Mouse (Mus musculus): ENCODE measurements around the gene Hhex. TPM values are rescaled to one million over a fixed set of nuclear protein-coding genes. Genes with fewer than 3 reads are reported as not detected.

Hhex gene
- polyA plus RNA-seq, 1 experiment from 2014 or later: 6.9 TPM

- H3K27me3 ChIP-seq (ENCODE audit: low read depth, poor library complexity, severe bottlenecking): peaks cover 100% of the 10 kb centered on the region
These were observed 1.2 kb downstream of the Hhex start for GRCm38 (mm10) chr19:37435853-37436174.

DNA sequence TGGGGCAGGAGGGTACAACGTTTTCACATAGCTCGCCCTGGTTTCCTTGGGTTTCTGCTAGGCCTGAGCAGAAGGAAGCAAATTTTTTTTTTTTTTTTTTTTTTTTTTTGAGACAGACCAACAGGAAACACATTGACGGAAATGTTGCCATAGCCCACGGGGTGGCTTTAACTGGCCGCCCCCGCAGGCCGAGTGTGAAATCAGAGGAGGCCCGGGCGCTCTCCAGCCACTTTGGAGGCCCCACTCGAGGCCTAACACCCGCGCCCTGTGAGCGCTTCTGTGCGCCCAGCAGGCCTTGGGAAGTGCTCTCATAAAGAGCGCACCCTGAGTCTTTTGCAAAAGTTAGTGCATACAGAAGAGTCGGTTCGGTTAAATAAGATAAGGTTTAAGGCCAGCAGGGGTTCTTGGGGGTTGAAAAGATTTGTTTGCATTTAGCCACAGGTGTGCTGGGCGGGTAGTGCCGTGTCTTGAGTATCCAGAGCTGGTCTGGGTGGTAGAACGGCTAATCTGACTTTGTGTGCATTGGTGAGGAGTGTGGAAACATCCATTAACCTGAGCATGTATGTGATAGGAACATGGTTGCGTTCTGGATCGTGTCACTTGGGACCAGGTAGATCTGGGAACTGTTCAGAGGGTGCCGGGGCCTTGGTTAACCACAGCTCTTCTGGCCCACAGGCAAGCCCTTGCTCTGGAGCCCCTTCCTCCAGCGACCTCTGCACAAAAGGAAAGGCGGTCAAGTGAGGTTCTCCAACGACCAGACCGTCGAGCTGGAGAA, 2.1 kb downstream of the Hhex start:
- DNase-seq (ENCODE audit: low spot score): peak; percentile 36
- H3K27ac ChIP-seq (replicated peaks): no peak overlapping the region
- no peaks in the 10 kb centered on the region for H3K9me3 ChIP-seq (replicated peaks)
- peaks cover 18% of the 10 kb centered on the region for H3K4me1 ChIP-seq
- peaks cover 100% of the 10 kb centered on the region for H3K27me3 ChIP-seq (ENCODE audit: low read depth, poor library complexity, severe bottlenecking)
- no peak overlapping the region for H3K4me3 ChIP-seq
- WGBS: 4% methylated on average over 28 of the region's 28 CpGs
- no peaks in the 10 kb centered on the region for H3K36me3 ChIP-seq

More at GRCm38 (mm10) chr19:37435853-37436174, 1.2 kb downstream of the Hhex start:
- H3K9me3 ChIP-seq (replicated peaks): no peaks in the 10 kb centered on the region
- H3K4me1 ChIP-seq: peaks cover 18% of the 10 kb centered on the region
- peak overlapping the region; percentile 50; the same call in 1 of the 2 replicates for H3K4me3 ChIP-seq
- DNase-seq (ENCODE audit: low spot score): no peak
- 4% methylated on average over 10 of the region's 10 CpGs for whole genome bisulfite sequencing
- no peak overlapping the region for H3K27ac ChIP-seq (replicated peaks)
- no peaks in the 10 kb centered on the region for H3K36me3 ChIP-seq

DNA sequence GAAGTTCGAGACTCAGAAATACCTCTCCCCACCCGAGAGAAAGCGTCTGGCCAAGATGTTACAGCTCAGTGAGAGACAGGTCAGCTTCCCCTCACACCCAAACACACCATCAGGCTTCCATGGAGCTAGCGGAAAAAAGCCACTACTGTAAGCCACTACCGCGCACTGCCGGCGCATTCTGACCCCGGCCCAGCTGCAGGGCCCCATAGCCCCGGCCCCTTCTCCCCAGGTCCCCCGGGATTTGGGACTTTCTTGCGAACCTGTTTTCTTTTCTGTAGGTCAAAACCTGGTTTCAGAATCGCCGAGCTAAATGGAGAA, 2.6 kb downstream of the Hhex start:
- WGBS: 4% methylated on average over 14 of the region's 14 CpGs
- DNase-seq (ENCODE audit: low spot score): no peak
- Histone ChIP-seq H3K27me3 (ENCODE audit: low read depth, poor library complexity, severe bottlenecking) (peaks cover 95% of the 10 kb centered on the region), H3K9me3 (replicated peaks) (no peaks in the 10 kb centered on the region), H3K4me3 (no peak overlapping the region), H3K27ac (replicated peaks) (no peak overlapping the region), H3K36me3 (no peaks in the 10 kb centered on the region), H3K4me1 (peaks cover 18% of the 10 kb centered on the region)

DNA sequence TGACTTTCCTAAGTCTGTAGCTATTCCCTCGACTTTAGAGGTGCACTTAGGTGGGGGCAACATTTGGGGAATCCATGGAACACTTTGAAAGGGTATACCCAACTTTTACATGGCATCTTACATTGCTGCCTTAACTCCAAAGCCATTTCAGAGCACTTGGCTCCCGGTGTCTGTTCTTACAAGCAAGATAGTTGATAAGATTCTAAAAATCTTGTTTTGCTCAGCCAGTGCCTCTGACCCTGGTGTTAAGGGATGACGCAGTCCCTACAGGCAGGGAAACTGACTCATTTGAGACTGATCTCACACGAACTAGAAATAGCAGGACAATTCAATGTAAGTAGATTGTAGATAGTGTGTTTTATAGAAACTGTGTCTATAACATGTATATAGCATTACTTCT, 5.6 kb downstream of the Hhex start:
- DNase-seq (ENCODE audit: low spot score): no peak
- peaks cover 65% of the 10 kb centered on the region for H3K27me3 ChIP-seq (ENCODE audit: low read depth, poor library complexity, severe bottlenecking)
- no peak overlapping the region for H3K4me3 ChIP-seq
- H3K27ac ChIP-seq (replicated peaks): no peak overlapping the region
- no peaks in the 10 kb centered on the region for H3K36me3 ChIP-seq
- no peaks in the 10 kb centered on the region for H3K9me3 ChIP-seq (replicated peaks)
- H3K4me1 ChIP-seq: peaks cover 3% of the 10 kb centered on the region
- WGBS: 79% methylated on average over 4 of the region's 4 CpGs

DNA sequence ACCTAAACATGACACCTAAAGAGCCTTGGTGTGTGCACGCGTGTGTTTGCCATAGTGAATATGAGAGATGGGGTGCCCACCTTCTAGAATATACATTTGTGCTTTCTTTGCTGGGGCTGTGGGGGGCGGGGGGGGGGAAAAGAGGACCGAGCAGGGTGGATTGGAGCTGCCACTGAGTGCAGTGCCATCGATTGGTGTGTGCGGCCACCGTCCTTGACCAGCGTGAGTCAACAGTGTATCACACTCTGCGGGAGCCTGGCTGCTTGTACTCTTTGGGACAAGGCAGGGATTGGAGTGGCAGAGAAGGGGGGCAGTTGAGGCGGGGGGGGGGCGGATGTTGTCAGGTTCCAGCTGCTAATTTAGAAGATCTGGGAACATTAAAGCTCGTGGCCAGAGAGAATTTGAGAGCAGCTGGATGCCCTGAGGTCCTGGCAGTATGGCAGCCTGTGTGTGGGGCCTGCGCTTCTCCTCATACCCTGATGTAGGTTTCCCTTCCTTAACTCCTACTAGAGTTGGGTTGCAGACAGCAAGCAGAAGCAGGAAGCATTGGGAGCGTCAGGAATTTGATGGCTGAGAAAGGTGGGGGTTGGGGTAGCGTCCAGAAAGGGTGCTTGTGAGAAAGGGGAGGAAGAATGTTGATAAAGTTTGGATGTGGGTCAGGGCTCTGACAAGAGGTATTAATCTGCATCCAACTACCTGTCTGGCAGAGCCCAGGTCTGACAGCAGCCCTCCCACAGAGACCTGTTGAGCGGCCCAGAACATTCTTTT, 6.3 kb downstream of the Hhex start:
- Histone ChIP-seq H3K9me3 (replicated peaks) (no peaks in the 10 kb centered on the region), H3K27ac (replicated peaks) (no peak overlapping the region), H3K4me1 (no peaks in the 10 kb centered on the region), H3K27me3 (ENCODE audit: low read depth, poor library complexity, severe bottlenecking) (peaks cover 58% of the 10 kb centered on the region), H3K36me3 (no peaks in the 10 kb centered on the region), H3K4me3 (no peak overlapping the region)
- no peak for DNase-seq (ENCODE audit: low spot score)
- 77% methylated on average over 16 of the region's 16 CpGs for WGBS

- H3K36me3 ChIP-seq: no peaks in the 10 kb centered on the region
- no peak for DNase-seq (ENCODE audit: low spot score)
- no peak overlapping the region for H3K27ac ChIP-seq (replicated peaks)
- H3K9me3 ChIP-seq (replicated peaks): no peaks in the 10 kb centered on the region
- peaks cover 40% of the 10 kb centered on the region for H3K27me3 ChIP-seq (ENCODE audit: low read depth, poor library complexity, severe bottlenecking)
- WGBS: 78% methylated on average over 10 of the region's 10 CpGs
- H3K4me1 ChIP-seq: no peaks in the 10 kb centered on the region
- no peak overlapping the region for H3K4me3 ChIP-seq
These were observed 8.1 kb downstream of the Hhex start for GRCm38 (mm10) chr19:37442524-37443286.

- Histone ChIP-seq H3K27ac (replicated peaks) (no peak overlapping the region), H3K9me3 (replicated peaks) (no peaks in the 10 kb centered on the region), H3K4me3 (no peak overlapping the region), H3K27me3 (ENCODE audit: low read depth, poor library complexity, severe bottlenecking) (peaks cover 30% of the 10 kb centered on the region), H3K36me3 (no peaks in the 10 kb centered on the region), H3K4me1 (no peaks in the 10 kb centered on the region)
- WGBS: 78% methylated on average over 4 of the region's 4 CpGs
- DNase-seq (ENCODE audit: low spot score): no peak
These were observed 9.1 kb downstream of the Hhex start for GRCm38 (mm10) chr19:37443631-37444140.

GRCm38 (mm10) chr19:37448212-37448611, 13.6 kb downstream of the Hhex start:
- Histone ChIP-seq H3K9me3 (replicated peaks) (no peaks in the 10 kb centered on the region), H3K4me3 (no peak overlapping the region), H3K36me3 (no peaks in the 10 kb centered on the region), H3K4me1 (no peaks in the 10 kb centered on the region), H3K27ac (replicated peaks) (no peak overlapping the region), H3K27me3 (ENCODE audit: low read depth, poor library complexity, severe bottlenecking) (no peaks in the 10 kb centered on the region)
- WGBS: 80% methylated on average over 5 of the region's 5 CpGs
- DNase-seq (ENCODE audit: low spot score): no peak

DNA sequence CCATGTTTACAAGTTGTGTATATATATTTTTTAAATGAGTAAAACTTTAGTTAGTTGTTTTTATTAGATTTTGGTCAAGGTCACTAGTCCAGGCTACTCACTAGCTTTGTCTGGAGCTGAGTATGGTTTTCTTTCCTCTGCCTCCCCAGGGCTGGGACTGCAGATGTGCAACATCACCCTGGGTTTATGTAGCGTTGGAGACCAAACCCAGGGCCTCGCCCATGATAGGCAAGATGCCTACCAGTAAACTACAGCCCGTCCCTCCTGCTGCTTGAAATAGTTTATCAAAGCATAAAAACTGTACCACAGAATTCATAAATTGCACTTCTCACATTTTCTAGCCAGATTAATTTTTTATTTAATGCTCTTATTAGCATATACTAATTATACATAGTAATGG, 14.6 kb downstream of the Hhex start:
- DNase-seq (ENCODE audit: low spot score): no peak
- Histone ChIP-seq H3K27me3 (ENCODE audit: low read depth, poor library complexity, severe bottlenecking) (no peaks in the 10 kb centered on the region), H3K9me3 (replicated peaks) (no peaks in the 10 kb centered on the region), H3K4me3 (no peak overlapping the region), H3K4me1 (no peaks in the 10 kb centered on the region), H3K36me3 (no peaks in the 10 kb centered on the region), H3K27ac (replicated peaks) (no peak overlapping the region)
- WGBS: 89% methylated on average over 3 of the region's 3 CpGs

DNA sequence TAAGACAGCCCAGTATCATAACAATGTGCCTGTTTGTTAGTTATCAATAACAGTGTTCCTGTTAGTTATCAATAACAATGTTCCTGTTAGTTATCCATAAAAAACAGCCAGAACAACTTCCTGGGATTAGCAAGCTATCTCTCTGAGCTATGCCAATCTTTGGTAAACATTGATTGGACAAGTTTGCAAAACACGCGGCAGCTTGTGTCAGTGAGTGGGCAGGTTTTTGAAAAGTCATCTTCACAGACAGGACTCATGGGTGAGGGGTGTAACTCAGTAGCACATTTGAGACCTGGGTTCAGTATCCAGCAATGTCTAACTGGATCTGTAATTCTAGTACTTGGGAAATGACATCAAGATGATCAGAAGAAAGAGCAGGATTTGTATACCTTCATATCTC, 20.9 kb downstream of the Hhex start:
- Histone ChIP-seq H3K36me3 (no peaks in the 10 kb centered on the region), H3K4me1 (no peaks in the 10 kb centered on the region), H3K27me3 (ENCODE audit: low read depth, poor library complexity, severe bottlenecking) (no peaks in the 10 kb centered on the region), H3K4me3 (no peak overlapping the region), H3K9me3 (replicated peaks) (0 out of 2 replicates have a peak, but pooled peaks cover 3% of the 10 kb centered on the region), H3K27ac (replicated peaks) (no peak overlapping the region)
- 91% methylated on average over 2 of the region's 2 CpGs for whole genome bisulfite sequencing
- no peak for DNase-seq (ENCODE audit: low spot score)

GRCm38 (mm10) chr19:37455961-37456360, 21.4 kb downstream of the Hhex start:
- H3K27me3 ChIP-seq (ENCODE audit: low read depth, poor library complexity, severe bottlenecking): no peaks in the 10 kb centered on the region
- H3K9me3 ChIP-seq (replicated peaks): peaks cover 7% of the 10 kb centered on the region; the same call in 1 of the 2 replicates
- no peaks in the 10 kb centered on the region for H3K36me3 ChIP-seq
- H3K4me1 ChIP-seq: no peaks in the 10 kb centered on the region
- no peak overlapping the region for H3K4me3 ChIP-seq
- no peak overlapping the region for H3K27ac ChIP-seq (replicated peaks)
- 92% methylated on average over 1 of the region's 1 CpGs for WGBS
- no peak for DNase-seq (ENCODE audit: low spot score)

DNA sequence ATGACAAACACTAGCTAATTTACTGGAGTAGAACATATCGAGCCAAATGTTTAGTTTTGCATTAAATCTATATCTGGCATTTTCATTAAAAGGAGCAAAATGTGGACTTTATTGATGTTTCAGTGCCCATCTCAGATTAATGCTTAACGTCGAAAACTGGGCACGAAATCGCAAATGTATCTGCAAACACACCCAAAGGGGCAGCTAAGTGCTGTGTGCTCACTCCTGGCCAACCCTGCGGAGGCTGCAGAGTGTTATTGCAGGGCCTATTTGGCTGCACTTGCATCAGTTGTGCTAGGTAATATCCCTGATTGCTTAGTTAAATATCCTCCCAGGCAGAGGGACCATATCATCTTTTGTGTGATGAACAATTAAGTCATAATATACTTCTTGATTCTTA, 23.4 kb downstream of the Hhex start:
- no peaks in the 10 kb centered on the region for H3K36me3 ChIP-seq
- no peak for DNase-seq (ENCODE audit: low spot score)
- peaks cover 8% of the 10 kb centered on the region; the same call in 1 of the 2 replicates for H3K9me3 ChIP-seq (replicated peaks)
- H3K4me1 ChIP-seq: no peaks in the 10 kb centered on the region
- H3K27me3 ChIP-seq (ENCODE audit: low read depth, poor library complexity, severe bottlenecking): no peaks in the 10 kb centered on the region
- WGBS: 87% methylated on average over 6 of the region's 6 CpGs
- H3K4me3 ChIP-seq: no peak overlapping the region
- H3K27ac ChIP-seq (replicated peaks): no peak overlapping the region
